Mouse (Mus musculus) intestine, embryonic 16.5 days (tissue): ENCODE data around the gene Gzmb. TPM values are rescaled to one million over a fixed set of nuclear protein-coding genes. Genes with fewer than 3 reads are reported as not detected.

Experiments used
- polyA plus RNA-seq: library from polyadenylated mRNA; unstranded; fragments of >200 nt; fragmentation: Nextera tagmentation; extraction: Ambion mirVana; gene quantifications from 2 replicates; pipeline ENCODE4 v1.2.1, GENCODE M21; 2015

Gzmb gene
- polyA plus RNA-seq, 1 experiment from 2014 or later: 1.3 TPM

Other genes starting within 250 kb of the Gzmb start
- gene Mcpt1, start 244.3 kb downstream of the Gzmb start, polyA plus RNA-seq: 0.27 and 0.48 TPM in 2 replicates
- not detected in 2 replicates for gene Mcpt9, start 231.8 kb downstream of the Gzmb start, polyA plus RNA-seq
- 0.37 and 0.55 TPM in 2 replicates for gene Mcpt2, start 220.2 kb downstream of the Gzmb start, polyA plus RNA-seq
- 0.55 and 0.69 TPM in 2 replicates for gene Mcpt4, start 199.9 kb downstream of the Gzmb start, polyA plus RNA-seq
- 0.65 and 0.83 TPM in 2 replicates for gene Mcpt8, start 177.0 kb downstream of the Gzmb start, polyA plus RNA-seq
- 0.20 and 0.76 TPM in 2 replicates for gene Ctsg, start 159.7 kb downstream of the Gzmb start, polyA plus RNA-seq
- not detected in 2 replicates for gene Gzme, start 141.6 kb downstream of the Gzmb start, polyA plus RNA-seq
- not detected in 2 replicates for gene Gzmd, start 129.7 kb downstream of the Gzmb start, polyA plus RNA-seq
- gene Gzmg, start 102.7 kb downstream of the Gzmb start, polyA plus RNA-seq: not detected in 2 replicates
- not detected in 2 replicates for gene Gzmn, start 87.7 kb downstream of the Gzmb start, polyA plus RNA-seq
- gene Gzmf, start 50.8 kb downstream of the Gzmb start, polyA plus RNA-seq: not detected in 2 replicates
- gene Gzmc, start 27.6 kb downstream of the Gzmb start, polyA plus RNA-seq: not detected in 2 replicates
- gene Atp12a, start 102.8 kb upstream of the Gzmb start, polyA plus RNA-seq: 0.44 and 1.5 TPM in 2 replicates
- 0.79 and 0.98 TPM in 2 replicates for gene Rnf17, start 140.3 kb upstream of the Gzmb start, polyA plus RNA-seq